Mouse (Mus musculus) G1E (cell line): ENCODE results near the gene Aldh3b3. TPM values are rescaled to one million over a fixed set of nuclear protein-coding genes. Genes with fewer than 3 reads are reported as not detected.
A peak's percentile ranks its signal among the peaks of the same experiment; 100 is the strongest.

Experiments
- ATAC-seq: 2 replicates; pipeline ENCODE4 v1.8.0; 2016; ENCODE audit warnings: mild to moderate bottlenecking; ENCODE audit not compliant: insufficient number of reproducible peaks, poor library complexity, low FRiP score, severe bottlenecking; ENCODE audit errors: extremely low read depth
- DNase-seq: peaks from one replicate; pipeline ENCODE4 v3.0.0; 2012; ENCODE audit warnings: low spot score
- H3K27me3 ChIP-seq: 2 replicates; pipeline ENCODE4 v1.6.1; 2012; ENCODE audit warnings: mild to moderate bottlenecking, low read length, inconsistent platforms; ENCODE audit not compliant: insufficient read depth
- H3K36me3 ChIP-seq: replicated peaks from 2 replicates; pipeline ENCODE3; 2012; ENCODE audit warnings: mild to moderate bottlenecking, inconsistent platforms
- H3K4me1 ChIP-seq: 2 replicates; pipeline ENCODE4 v1.6.1; 2012; ENCODE audit warnings: low read depth, low read length, inconsistent platforms, mixed read lengths; ENCODE audit not compliant: insufficient read depth
- H3K4me3 ChIP-seq: 2 replicates; pipeline ENCODE4 v1.5.1; 2012; ENCODE audit warnings: low read depth, mild to moderate bottlenecking, inconsistent platforms, low read length, moderate library complexity, mixed read lengths
- H3K9me3 ChIP-seq: replicated peaks from 2 replicates; pipeline ENCODE4 v1.6.1; 2012; ENCODE audit warnings: inconsistent platforms
- CTCF ChIP-seq: IDR thresholded peaks from 2 replicates; pipeline ENCODE4 v1.5.1; 2012; ENCODE audit warnings: low read depth, low read length, inconsistent platforms, mixed read lengths
- GATA1 ChIP-seq: IDR thresholded peaks from 2 replicates; pipeline ENCODE4 v1.6.1; 2012; ENCODE audit warnings: borderline replicate concordance, low read length, inconsistent platforms, mixed read lengths
- GATA2 ChIP-seq: IDR thresholded peaks from 2 replicates; pipeline ENCODE4 v1.6.1; 2012; ENCODE audit warnings: low read depth, low read length, inconsistent platforms, borderline replicate concordance
- POLR2AphosphoS5 ChIP-seq: IDR thresholded peaks from 2 replicates; pipeline ENCODE4 v1.6.1; 2012; ENCODE audit warnings: low read depth, low read length, inconsistent platforms; ENCODE audit not compliant: insufficient replicate concordance
- TAL1 ChIP-seq: conservative IDR thresholded peaks from 2 replicates; pipeline ENCODE4 v1.6.1; 2012; ENCODE audit warnings: low read depth, low read length, inconsistent platforms, mixed read lengths
- polyA plus RNA-seq: library from polyadenylated mRNA; stranded (reverse); fragments of >175 nt; gene quantifications from 2 replicates; pipeline ENCODE4 v1.2.3, GENCODE M21; 2012
- total RNA-seq, 2 experiments: library from RNA; stranded (forward) in 1 of 2; stranded (reverse) in 1 of 2; fragments of 200-1000 nt in 1 of 2; fragments of >200 nt in 1 of 2; fragmentation: Nextera tagmentation in 1 of 2; gene quantifications; 2 replicates each; pipeline ENCODE4 v1.2.3; 2014 to 2017

Gene Aldh3b3
- not detected in 2 replicates for total RNA-seq (2014; fragmentation: Nextera tagmentation)
- total RNA-seq (2017) = 0.06 and 0.11 TPM in 2 replicates
- polyA plus RNA-seq = not detected in 2 replicates

DNA sequence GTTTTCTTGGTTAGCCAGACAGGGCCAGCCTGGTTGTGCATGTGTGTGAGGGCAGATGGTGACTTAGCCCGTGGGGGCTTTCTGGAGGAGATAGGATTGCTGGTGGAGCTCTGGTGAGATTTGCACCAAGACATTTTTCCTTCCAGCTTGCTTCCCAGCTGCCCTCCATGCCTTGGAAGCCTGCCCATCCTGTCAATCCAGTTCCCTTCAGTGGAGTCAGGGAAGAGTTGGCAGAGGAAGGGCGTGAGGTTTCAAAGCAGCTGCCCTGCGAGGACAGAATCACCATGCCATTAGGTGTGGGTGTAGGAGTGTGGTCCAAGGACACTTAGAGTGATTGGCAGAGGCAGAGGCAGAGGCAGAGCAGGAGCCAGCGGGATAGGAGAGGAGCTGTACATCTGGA is at the start of gene Aldh3b3:
Aldh3b3 (plus strand) TSS at position 176 of the 400 bp plus-strand sequence.
- DNase-seq (no peak), ATAC-seq (no peak)
- Histone ChIP-seq H3K9me3 (no peaks in the 10 kb centered on the region; the same call in 1 of the 2 replicates), H3K36me3 (no peaks in the 10 kb centered on the region), H3K27me3 (peaks cover 22% of the 10 kb centered on the region; the same call in 1 of the 2 replicates), H3K4me3 (no peak within 1 kb of the TSS), H3K4me1 (no peaks in the 10 kb centered on the region)
- TF ChIP-seq POLR2AphosphoS5 = no peak
- no peak for TF ChIP-seq GATA1
- no peak for TF ChIP-seq TAL1
- TF ChIP-seq CTCF = no peak
- no peak for TF ChIP-seq GATA2

- Histone ChIP-seq H3K27me3 (no peaks in the 10 kb centered on the region), H3K9me3 (no peaks in the 10 kb centered on the region), H3K4me1 (peaks cover 69% of the 10 kb centered on the region), H3K36me3 (peaks cover 49% of the 10 kb centered on the region), H3K4me3 (no peak overlapping the region)
- DNase-seq = no peak
- no peak for TF ChIP-seq TAL1
- no peak for TF ChIP-seq POLR2AphosphoS5
- no peak for TF ChIP-seq GATA2
- no peak for TF ChIP-seq GATA1
- no peak for TF ChIP-seq CTCF
- ATAC-seq = no peak
These were observed 48.2 kb upstream of the Aldh3b3 start for GRCm38 (mm10) chr19:3910206-3910605.

- H3K27me3 ChIP-seq = no peaks in the 10 kb centered on the region
- ATAC-seq (peak; percentile 95), DNase-seq (peak; percentile 97)
- peak within 1 kb of the TSS; percentile 83 for H3K4me3 ChIP-seq
- H3K36me3 ChIP-seq = peaks cover 52% of the 10 kb centered on the region
- no peak for TF ChIP-seq TAL1
- TF ChIP-seq GATA1 = no peak
- no peak for TF ChIP-seq POLR2AphosphoS5
- no peak for TF ChIP-seq CTCF
- no peak for TF ChIP-seq GATA2
- no peaks in the 10 kb centered on the region for H3K9me3 ChIP-seq
- peaks cover 53% of the 10 kb centered on the region for H3K4me1 ChIP-seq
These were observed 45.9 kb upstream of the Aldh3b3 start, which contains the start of gene Ndufs8 for GRCm38 (mm10) chr19:3912337-3913204. TSS of gene Ndufs8 (minus strand) at chr19:3912774.

DNA sequence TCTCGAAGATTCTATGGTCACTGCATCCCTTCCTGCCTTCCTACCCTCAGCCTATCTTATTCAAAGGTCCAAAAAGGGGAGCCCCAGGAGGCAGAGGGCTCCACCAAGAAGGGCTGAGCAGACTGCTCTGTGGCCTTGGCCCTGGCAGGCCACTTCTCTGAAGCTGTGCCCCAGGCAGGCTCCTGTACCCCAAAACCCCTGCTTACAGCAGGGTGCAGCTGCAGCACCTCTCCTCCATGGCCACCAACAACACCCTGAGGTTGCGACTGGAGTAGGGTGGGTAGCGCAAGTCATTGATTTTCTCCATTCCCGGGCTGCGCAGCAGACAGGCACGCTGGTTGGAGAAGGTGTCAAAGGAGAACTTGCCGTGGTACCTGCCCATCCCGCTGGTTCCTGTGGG is 44.8 kb upstream of the Aldh3b3 start:
- Histone ChIP-seq H3K36me3 (peaks cover 41% of the 10 kb centered on the region), H3K9me3 (no peaks in the 10 kb centered on the region), H3K27me3 (no peaks in the 10 kb centered on the region), H3K4me1 (peaks cover 47% of the 10 kb centered on the region), H3K4me3 (peak overlapping the region; percentile 83)
- no peak for TF ChIP-seq GATA2
- no peak for TF ChIP-seq CTCF
- no peak for TF ChIP-seq GATA1
- TF ChIP-seq POLR2AphosphoS5 = no peak
- TF ChIP-seq TAL1 = no peak
- DNase-seq = no peak
- ATAC-seq = no peak

GRCm38 (mm10) chr19:3914535-3914934 is 43.9 kb upstream of the Aldh3b3 start:
- H3K9me3 ChIP-seq = no peaks in the 10 kb centered on the region
- H3K36me3 ChIP-seq = peaks cover 32% of the 10 kb centered on the region
- H3K4me1 ChIP-seq = peaks cover 47% of the 10 kb centered on the region
- no peak overlapping the region; the same call in 1 of the 2 replicates for H3K4me3 ChIP-seq
- DNase-seq = peak; percentile 41
- H3K27me3 ChIP-seq = no peaks in the 10 kb centered on the region
- ATAC-seq = no peak
- no peak for TF ChIP-seq POLR2AphosphoS5
- no peak for TF ChIP-seq CTCF
- no peak for TF ChIP-seq GATA2
- no peak for TF ChIP-seq TAL1
- no peak for TF ChIP-seq GATA1

DNA sequence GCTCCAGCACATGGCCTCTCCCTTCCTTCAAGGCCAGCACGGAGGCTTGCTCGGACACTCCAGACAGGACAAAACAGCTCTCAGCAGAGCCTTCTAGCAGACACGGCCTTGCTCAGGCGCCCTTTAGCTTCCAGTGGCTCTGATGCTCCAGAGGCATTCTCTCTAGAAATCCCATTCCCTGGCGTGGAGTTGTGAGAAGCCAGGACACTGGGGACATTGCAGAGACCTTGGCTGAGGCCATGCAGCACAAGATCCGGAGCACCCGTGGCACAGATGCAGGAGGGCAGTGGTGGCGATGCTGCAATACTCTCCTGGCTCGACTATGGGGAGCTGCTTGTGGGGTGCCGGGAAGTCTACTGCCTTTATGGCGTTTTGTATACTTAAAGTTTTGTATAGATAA is 41.7 kb upstream of the Aldh3b3 start:
- no peak for ATAC-seq

More for the DNA sequence above, 41.7 kb upstream of the Aldh3b3 start:
- Histone ChIP-seq H3K27me3 (peaks cover 9% of the 10 kb centered on the region), H3K36me3 (peaks cover 10% of the 10 kb centered on the region), H3K9me3 (no peaks in the 10 kb centered on the region), H3K4me1 (peaks cover 31% of the 10 kb centered on the region), H3K4me3 (no peak overlapping the region)
- TF ChIP-seq TAL1 (no peak), GATA2 (no peak), GATA1 (no peak), POLR2AphosphoS5 (no peak), CTCF (no peak)
- DNase-seq = no peak
